Mouse (Mus musculus) adrenal gland, adult 2 months (tissue): ENCODE measurements around the gene AU040320. TPM values are rescaled to one million over a fixed set of nuclear protein-coding genes. Genes with fewer than 3 reads are reported as not detected.

Experiments
- DNase-seq: peaks from one replicate; pipeline ENCODE4 v3.0.0; 2021
- polyA plus RNA-seq: library from polyadenylated mRNA; depleted of rRNA; stranded (reverse); fragments of >200 nt; gene quantifications from 2 replicates; pipeline ENCODE4 v1.2.3, GENCODE M21; 2012
- total RNA-seq, 2 experiments: library from RNA; stranded (reverse); gene quantifications; 2 replicates each; pipeline ENCODE4 v1.2.3; 2021

The AU040320 gene
- total and polyA plus RNA-seq, 3 experiments: 35.2 to 40.7 (median 36.6) TPM

DNA sequence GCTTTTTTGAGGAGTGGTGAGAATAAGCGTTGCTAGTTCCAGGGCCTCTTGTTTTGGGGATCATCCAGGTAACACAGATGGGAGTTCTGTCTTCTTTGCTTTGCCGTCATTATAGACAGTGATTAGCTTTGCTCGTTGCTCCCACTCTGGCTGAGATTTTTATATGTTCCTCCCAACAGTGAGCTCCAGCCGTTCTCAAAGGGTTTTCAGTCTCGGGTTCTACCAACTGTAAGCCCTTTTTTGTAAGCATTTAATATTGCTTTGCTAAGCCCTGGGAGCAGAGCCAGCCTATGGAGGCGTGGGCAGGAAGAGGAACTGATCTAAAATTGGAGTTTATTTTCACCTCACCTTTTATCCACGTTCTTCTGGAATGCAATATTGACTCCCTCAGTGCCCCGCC lies 29.7 kb downstream of the AU040320 start:
- DNase-seq: no peak

DNA sequence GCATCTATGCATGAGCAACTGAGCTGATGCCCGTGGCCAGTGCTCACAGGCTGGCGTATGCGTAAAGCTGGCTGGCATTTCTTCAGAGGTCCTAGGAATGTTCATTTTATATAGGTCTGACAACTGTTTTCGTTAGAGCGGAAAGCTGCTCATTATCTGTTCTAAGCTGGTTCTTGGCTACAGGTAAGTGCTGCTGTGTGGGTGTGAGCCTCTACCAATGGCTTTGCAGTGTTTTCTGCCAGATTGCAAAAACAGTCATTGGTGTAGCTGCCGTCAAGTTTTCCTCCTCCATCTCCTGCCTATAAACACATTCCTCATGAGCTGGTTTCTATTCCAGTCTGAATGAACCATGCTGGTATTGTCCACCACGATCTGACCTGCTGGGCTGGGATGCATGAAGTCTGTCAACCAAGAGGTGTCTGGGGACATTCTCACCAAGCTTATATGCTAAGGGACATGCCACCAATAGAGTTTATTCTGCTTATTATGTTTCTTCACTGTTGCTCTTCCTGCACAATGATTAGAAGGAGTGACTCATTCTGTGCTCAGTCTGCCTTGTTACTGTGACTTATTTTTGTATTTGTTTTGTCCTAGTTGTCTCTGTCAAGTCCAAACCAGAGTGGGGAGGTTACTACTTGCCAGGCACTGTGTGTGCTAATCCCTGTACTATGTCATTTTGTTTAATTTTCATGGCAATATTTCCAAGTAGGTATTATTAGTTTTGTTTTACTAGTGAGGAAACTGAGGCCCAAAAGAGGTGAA lies 39.2 kb downstream of the AU040320 start:
- DNase-seq: no peak

DNA sequence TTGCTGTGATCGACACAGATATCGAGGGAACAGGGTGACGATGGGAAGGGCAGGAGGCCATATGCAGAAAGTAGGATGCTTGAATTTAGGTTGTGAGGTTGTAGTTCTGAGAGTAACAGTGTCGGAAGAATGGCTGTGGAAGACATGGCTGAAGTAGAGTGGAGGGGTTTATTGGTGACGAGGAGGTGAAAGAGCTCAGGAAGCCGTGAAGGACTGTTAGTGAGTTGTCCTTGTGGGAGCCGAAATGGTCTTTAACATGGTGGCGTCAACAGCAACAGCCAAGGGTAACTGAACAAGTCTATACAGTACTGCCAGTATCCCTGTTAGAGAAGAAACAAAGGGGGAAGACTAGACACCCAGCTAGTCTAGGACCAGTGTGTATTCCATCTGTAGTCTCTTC lies 48.8 kb downstream of the AU040320 start:
- no peak for DNase-seq

GRCm38 (mm10) chr4:126803268-126803873 lies 50.0 kb downstream of the AU040320 start:
- peak; percentile 23 for DNase-seq

- peak; percentile 45 for DNase-seq
These were observed 52.4 kb downstream of the AU040320 start for GRCm38 (mm10) chr4:126805741-126806140.

DNA sequence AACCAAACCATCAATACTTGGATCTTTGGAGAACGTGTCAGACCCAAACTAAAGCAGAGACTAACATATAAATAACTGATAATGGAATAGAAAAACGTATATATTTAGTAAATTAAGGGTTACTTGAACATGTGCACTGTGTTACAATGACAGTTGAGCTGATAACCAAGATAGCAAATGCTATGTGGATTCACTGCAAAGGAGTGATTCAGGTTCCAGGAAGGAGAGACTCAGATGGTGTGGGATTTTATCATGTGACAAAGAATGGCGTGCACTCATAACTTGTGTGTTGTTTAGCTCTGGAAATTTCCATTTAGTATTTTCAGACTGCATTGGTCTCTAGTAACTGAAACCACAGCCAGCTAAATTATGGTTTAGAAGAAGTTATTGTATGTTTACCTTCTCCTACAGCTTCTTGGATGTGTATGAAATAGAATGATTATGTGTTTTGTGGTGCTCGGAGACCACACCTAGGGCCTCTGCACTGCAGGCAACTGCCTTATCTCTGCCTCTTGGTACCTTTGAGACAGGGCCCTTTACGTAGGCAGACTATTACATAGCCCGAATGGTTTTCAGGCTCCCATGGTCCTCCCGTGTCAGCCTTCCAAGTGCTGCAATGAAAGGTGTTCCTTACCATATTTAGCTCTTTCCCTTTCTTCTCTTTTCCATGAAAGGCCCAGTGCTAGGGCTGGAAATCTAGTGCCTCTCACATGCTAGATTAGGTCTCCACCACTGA lies 53.5 kb downstream of the AU040320 start:
- no peak for DNase-seq

DNA sequence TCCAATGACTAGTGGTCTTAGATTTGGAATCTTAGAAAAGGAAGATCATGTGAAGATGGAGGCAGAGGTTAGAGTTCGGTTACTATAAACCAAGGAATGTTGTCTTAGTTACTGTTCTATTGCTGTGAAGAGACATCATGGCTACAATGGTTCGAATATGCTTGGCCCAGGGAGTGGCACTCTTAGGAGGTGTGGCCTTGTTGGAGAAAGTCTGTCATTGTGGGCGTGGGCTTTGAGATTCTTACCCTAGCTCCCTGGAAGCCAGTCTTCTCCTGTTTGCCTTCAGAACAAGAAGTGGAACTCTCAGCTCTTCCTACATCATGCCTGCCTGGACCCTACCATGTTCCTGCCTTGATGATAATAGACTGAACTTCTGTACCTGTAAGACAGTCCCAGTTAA lies 57.2 kb downstream of the AU040320 start:
- DNase-seq: no peak

- DNase-seq: no peak
These were observed 59.9 kb downstream of the AU040320 start for GRCm38 (mm10) chr4:126813212-126813611.

DNA sequence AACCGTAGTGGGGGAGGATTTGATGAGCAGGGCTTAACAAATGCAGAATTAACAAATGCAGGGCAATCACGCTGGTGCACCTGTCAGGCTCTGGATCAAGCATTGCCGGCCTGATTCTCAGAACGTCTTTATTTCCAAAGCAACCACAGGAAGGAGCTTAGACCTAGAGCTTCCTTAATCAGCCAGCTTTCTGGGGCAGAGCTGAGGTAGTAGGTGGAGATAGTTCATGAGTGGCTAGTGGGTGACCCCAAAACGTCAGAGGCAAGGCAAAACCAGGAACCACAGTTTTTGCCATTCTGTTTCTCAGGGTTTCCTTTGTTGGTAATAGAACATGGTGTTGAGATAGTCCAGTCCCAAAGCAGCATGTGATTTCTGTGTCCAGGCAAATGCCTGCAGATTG lies 61.5 kb downstream of the AU040320 start:
- no peak for DNase-seq

DNA sequence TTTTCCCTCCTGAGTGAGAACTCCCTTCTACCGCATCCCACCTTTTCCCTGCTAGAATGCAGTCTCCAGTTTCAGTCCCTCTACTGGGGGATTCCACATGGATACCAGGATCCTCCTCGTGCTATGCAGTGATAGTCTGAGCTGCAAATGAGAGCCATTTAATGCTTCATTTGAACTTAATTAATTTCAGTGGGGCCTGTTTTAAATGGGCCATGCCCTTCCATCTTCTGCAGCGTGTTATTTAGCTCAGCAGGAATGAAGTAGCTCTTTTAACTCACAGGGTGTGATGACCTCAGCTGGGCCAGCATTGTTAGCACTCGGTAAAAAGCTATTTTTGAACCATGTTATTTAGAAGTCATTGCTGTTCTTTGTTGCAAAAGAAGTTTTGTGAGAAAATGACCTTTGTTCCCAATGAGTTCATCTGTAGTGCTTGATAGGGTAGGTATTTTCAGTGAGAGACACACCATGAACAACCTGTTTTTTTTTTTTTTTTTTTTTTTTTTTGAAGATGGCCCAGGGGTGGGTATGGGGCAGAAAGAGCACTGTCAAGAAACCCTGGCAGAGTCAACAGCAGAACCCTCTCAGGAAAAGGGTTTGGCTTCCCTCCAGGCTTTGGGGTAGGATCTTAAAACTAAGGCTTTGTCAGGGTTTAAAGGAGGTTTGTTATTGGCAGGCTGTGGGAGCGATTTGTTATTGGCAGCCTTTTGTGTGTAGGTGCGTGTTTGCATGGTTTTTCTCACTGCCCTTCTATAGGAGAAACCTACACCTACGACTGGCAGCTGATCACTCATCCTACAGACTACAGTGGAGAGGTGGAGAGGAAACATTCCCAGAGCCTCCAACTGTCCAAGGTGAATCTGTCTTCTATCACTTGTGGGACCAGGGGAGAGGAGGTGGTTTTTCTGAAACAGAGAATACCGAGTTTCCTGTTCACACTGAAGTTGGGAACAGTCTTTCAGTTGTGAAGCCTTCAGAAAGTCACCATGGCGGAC lies 69.8 kb downstream of the AU040320 start:
- DNase-seq: no peak

GRCm38 (mm10) chr4:126823917-126824316 lies 70.6 kb downstream of the AU040320 start:
- DNase-seq: no peak

DNA sequence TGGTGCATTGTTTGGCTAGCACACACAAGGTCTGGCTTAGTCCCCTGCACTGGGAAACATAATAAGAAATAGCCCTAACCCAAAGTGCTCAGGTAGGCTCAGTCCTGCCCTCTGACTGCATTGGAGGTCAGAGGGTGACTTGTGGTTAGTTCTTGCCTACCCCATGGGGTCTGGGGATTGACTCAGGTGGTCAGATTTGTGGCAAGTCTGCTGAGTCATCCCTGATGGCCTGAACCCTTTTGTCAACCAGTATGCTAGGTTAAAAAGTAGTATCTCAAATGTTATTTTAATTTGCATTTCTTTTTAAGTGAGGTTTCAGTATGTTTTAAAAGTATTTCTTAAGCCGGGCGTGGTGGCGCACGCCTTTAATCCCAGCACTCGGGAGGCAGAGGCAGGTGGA lies 77.8 kb downstream of the AU040320 start:
- DNase-seq: no peak

DNA sequence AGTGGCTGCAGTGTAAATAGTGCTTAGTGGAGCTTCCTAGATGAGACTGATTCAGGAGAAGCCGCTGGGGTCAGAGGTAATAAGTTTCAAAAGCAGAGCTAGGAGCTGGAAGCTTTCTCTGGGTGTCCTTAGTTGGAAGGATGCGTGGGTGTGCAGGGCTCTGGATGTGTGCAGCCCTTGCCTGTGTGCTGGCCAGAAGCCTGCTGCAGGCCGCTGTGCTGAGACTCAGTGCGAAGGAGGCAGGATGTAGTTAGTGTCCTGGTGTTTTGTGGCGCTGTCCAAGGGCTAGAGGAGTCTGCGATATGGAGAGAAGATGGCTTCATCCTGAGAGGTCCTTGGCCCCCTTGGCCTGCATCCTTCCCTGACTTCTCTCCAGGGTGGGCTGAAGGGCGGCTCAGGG lies 85.5 kb downstream of the AU040320 start:
- DNase-seq: no peak

DNA sequence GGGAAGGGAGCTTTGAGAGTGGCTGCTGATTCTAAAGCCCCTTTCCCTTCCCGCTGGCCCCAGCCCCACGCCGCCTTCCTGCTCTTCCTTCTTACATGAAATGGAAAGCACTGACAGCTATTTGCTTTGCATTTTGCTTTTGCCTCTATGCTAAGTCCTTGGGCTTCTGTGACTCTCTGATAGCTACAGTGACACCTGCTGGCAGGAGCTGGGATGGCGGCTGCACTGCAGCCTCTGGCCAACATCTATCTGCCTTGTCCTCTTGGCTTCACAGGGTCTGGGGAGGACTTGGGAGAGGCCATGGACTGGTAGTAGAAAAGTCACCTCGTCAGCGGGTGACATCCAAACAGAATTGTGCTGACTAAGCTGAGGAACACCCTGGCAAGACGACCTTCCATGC lies 86.5 kb downstream of the AU040320 start:
- peak; percentile 84 for DNase-seq

DNA sequence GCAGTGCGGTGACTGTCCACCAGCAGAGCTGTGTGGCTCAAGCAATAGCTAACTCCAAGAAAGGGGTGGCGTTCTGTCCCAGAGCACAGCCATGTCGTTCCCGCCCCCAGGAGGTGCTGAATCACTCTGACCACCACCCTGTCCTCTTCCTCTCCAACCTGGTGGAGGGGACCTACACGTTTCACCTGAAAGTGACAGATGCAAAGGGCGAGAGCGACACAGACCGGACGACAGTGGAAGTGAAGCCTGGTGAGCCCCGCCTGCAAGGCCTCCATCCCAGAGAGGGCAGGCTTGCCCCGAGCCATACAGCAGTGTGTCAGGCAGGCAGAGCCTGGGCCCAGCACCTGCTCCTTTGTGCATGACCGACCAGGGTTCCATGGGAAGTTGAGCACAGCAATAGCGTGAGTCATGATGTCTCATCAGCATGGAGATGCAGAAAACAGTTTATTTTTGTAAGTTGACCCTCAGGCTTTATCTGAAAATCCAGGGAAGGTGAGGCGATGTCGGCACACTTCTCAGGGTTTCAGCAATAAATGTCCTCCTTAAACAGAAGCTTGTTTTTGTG lies 87.7 kb downstream of the AU040320 start:
- peak; percentile 53 for DNase-seq

DNA sequence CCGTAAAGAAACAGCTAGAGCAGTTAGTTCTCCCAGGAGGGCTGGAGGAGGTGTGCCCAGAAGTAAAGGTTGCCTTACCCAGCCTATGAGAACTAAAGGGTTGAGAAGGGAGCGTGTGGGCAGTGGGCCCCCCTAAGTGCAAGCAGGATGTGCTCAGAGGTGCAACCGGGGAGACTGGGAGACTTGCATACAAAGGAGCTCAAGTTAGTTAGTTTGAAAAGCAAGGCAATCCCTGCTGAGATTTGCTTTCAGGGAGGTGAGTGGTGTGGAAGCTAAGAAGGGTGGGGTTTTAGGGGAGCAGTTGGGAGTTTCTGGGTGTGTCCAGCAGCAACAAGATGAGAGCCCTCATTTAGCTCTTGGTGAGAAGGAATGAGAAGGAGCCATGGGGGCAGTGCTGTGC lies 89.6 kb downstream of the AU040320 start:
- no peak for DNase-seq

GRCm38 (mm10) chr4:126845664-126846063 lies 92.3 kb downstream of the AU040320 start:
- DNase-seq: no peak

DNA sequence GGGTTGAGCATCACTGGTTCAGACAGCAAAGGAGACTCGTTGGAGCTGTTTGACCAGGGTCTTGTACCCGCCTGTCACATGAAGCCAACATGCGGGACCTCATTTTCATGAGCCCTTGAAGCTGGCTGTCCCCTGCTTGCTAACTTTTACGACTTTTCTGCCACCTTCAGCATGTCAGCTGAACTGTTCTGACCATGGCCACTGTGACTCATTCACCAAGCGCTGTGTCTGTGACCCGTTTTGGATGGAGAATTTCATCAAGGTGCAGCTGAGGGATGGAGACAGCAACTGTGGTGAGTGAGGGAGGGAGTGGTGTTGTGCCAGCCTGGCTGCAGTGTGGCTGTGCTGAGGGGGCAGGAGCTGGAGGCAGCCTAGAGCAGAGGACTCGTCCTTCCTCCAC lies 93.6 kb downstream of the AU040320 start:
- peak; percentile 59 for DNase-seq

DNA sequence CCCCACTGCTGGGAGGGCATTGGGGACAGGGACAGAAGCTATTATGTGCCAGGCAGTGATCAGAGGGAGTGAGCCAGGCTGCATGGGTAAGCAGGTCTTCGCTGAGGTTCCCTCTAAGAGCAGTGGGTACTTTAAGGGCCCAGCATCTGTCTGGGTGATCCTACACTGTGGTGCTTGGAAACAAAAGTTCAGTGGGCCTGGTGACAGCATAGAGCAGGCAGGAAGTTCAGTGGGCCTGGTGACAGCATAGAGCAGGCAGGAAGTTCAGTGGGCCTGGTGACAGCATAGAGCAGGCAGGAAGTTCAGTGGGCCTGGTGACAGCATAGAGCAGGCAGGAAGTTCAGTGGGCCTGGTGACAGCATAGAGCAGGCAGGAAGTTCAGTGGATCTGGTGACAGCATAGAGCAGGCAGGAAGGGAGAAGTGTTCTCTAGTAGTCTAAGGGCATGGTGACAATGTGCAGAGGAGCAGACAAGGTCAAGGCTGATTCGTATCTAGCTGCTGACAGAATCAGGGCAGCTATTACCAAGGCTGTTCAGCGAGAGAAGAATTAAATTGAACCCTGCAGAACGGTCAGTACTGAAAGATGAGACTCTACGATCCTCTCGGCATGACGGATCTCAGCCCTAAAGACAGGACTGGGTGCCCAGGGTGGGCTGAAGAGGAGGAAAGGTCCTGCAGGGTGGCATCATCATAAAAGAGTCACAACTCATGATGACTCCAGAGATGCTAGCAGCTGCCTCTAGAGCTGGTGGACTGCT lies 96.9 kb downstream of the AU040320 start:
- peak; percentile 69 for DNase-seq

GRCm38 (mm10) chr4:126850778-126851080 lies 97.4 kb downstream of the AU040320 start:
- no peak for DNase-seq

GRCm38 (mm10) chr4:126852971-126853370 lies 99.6 kb downstream of the AU040320 start:
- no peak for DNase-seq
